10 mouse cellular contexts compared by ENCODE assay signal in the genomic region with DNA sequence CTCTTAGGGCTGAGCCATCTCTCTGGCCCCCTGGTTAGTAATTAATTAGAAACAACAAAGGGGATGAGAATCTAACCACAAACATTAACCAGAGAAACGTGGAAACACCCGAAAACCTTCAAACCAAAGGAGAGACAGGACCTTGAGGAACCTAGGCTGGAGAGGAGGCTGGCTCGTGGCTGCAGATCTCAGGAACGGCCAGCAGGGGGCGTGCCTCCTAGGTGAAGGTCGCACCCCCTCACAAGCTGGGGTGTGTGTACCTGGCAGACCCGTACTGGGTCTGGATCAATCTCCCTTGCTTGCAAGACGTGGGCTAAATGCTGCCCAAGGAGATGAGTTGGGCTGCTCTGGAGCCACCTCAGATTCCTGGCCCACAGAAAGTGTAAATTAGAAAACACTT. TPM values are rescaled to one million over a fixed set of nuclear protein-coding genes. Genes with fewer than 3 reads are reported as not detected.
DNase-seq lines count a peak whose midpoint lies in the region; ATAC-seq and TF ChIP-seq lines count a peak whose summit lies in the region.
"Had no signal": no experiment of that assay in that cellular context is flagged by ENCODE, and none has a peak within 500 bp of the region (broad histone marks: within the 10 kb centered on the region; RNA-seq: fewer than 3 reads in every experiment).

No protein-coding gene starts in this region.

- H3K9me3 ChIP-seq in limb, embryonic 11.5 days (ENCODE audit: control insufficient read depth, low read length): no peaks in the 10 kb centered on the region
- no peaks in the 10 kb centered on the region for H3K9me3 ChIP-seq in limb, embryonic 10.5 days (replicated peaks)
- peaks cover 3% of the 10 kb centered on the region for H3K9me3 ChIP-seq in CH12.LX (replicated peaks; ENCODE audit: low read length)
- H3K9me3 ChIP-seq: embryonic facial prominence, embryonic 10.5 days had no signal

- no peaks in the 10 kb centered on the region for H3K79me2 ChIP-seq in CH12.LX (replicated peaks; ENCODE audit: control insufficient read depth, extremely low read depth, insufficient read depth, poor library complexity, severe bottlenecking)

- no peak for ATAC-seq in limb, embryonic 11.5 days (ENCODE audit: insufficient number of reproducible peaks, low FRiP score, low TSS enrichment, low read depth)
- ATAC-seq in monocyte, adult 5-6 weeks (replicated peaks; ENCODE audit: insufficient number of reproducible peaks, low FRiP score, low TSS enrichment, poor library complexity, severe bottlenecking): 0 out of 2 replicates have a peak, but pooled peaks have one; percentile 38

- no peak overlapping the region for H3K27ac ChIP-seq in limb, embryonic 11.5 days (replicated peaks; ENCODE audit: low read depth, low read length)
- no peak overlapping the region for H3K27ac ChIP-seq in limb, embryonic 10.5 days
- H3K27ac ChIP-seq in CH12.LX (ENCODE audit: insufficient read depth, low read depth): no peak overlapping the region
- H3K27ac ChIP-seq: embryonic facial prominence, embryonic 10.5 days had no signal

- no peaks in the 10 kb centered on the region for H3K4me1 ChIP-seq in limb, embryonic 11.5 days (ENCODE audit: control insufficient read depth, insufficient read depth, low read length)
- H3K4me1 ChIP-seq in limb, embryonic 10.5 days: peaks cover 5% of the 10 kb centered on the region; the same call in 1 of the 2 replicates
- peaks cover 2 to 5% of the 10 kb centered on the region in 2 experiments; a peak in 2 of 4 replicates for H3K4me1 ChIP-seq in CH12.LX (ENCODE audit: control insufficient read depth in 1 of 2, insufficient read depth in 2 of 2)

- no peak for TF ChIP-seq EP300 in CH12.LX (IDR thresholded peaks at IDR 0.05; ENCODE audit: low read length)

- peak; percentile 46 to 69 for TF ChIP-seq CTCF in CH12.LX (conservative IDR thresholded peaks at IDR 0.05 in 1 of 2, IDR thresholded peaks at IDR 0.05 in 1 of 2; ENCODE audit: low read depth in 2 of 2, low read length in 2 of 2)

- no peaks in the 10 kb centered on the region for H3K36me3 ChIP-seq in limb, embryonic 11.5 days (ENCODE audit: control insufficient read depth, insufficient read depth, low read length)
- H3K36me3 ChIP-seq in limb, embryonic 10.5 days: no peaks in the 10 kb centered on the region
- no peaks in the 10 kb centered on the region for H3K36me3 ChIP-seq in CH12.LX (replicated peaks in 1 of 2; ENCODE audit: control insufficient read depth in 1 of 2, insufficient read depth in 1 of 2, low read length in 1 of 2)
- H3K36me3 ChIP-seq: embryonic facial prominence, embryonic 10.5 days had no signal

- TF ChIP-seq POLR2A in CH12.LX (IDR thresholded peaks at IDR 0.05; ENCODE audit: low read depth, low read length): no peak

- H3K9ac ChIP-seq in limb, embryonic 11.5 days (ENCODE audit: low read length): no peak overlapping the region
- H3K9ac ChIP-seq in CH12.LX (ENCODE audit: insufficient read depth, low read depth): no peak overlapping the region

- in situ Hi-C loops in CH12.LX (cut with MboI; ENCODE audit: low pct_ligation_motif_present, low pct_unique_long_range_greater_than_20kb, low sequenced_read_pairs): no loop called here

- H3K27me3 ChIP-seq in limb, embryonic 11.5 days (ENCODE audit: control insufficient read depth, insufficient read depth, low read length): no peaks in the 10 kb centered on the region
- no peaks in the 10 kb centered on the region for H3K27me3 ChIP-seq in limb, embryonic 10.5 days (ENCODE audit: low read depth, poor library complexity, severe bottlenecking)
- H3K27me3 ChIP-seq in CH12.LX (replicated peaks): peaks cover 7% of the 10 kb centered on the region

- dilution Hi-C loops in CH12.LX (cut with MboI; ENCODE audit: extremely low pct_ligation_motif_present, extremely low pct_unique_long_range_greater_than_20kb, low sequenced_read_pairs): no loop called here

- no peak overlapping the region for H3K4me2 ChIP-seq in limb, embryonic 11.5 days (ENCODE audit: low read depth, severe bottlenecking)
- H3K4me2 ChIP-seq in CH12.LX (ENCODE audit: insufficient read depth, low read depth, poor library complexity, severe bottlenecking): no peak overlapping the region

- 25% methylated on average over 8 of the region's 8 CpGs for WGBS in limb, embryonic 11.5 days
- 24% methylated on average over 8 of the region's 8 CpGs for WGBS in limb, embryonic 10.5 days

- TF ChIP-seq RAD21 in CH12.LX (IDR thresholded peaks at IDR 0.05; ENCODE audit: low read depth, low read length): no peak; the same call in 1 of the 2 replicates

- peak; percentile 43 for DNase-seq in limb, embryonic 11.5 days (ENCODE audit: low spot score)
- DNase-seq in limb, embryonic 10.5 days (ENCODE audit: low spot score): no peak
- no peak for DNase-seq in CH12.LX (ENCODE audit: extremely low read depth)
- peak; percentile 24 for DNase-seq in T-cell, adult 2 months (ENCODE audit: low spot score)
- no peak for DNase-seq in heart, adult 18-20 months
- no peak for DNase-seq in layer of hippocampus, postnatal 36 days
- DNase-seq: right cerebral cortex, adult 18-20 months had no signal

- H3K4me3 ChIP-seq in limb, embryonic 11.5 days (ENCODE audit: low read depth, low read length): no peak overlapping the region
- H3K4me3 ChIP-seq in limb, embryonic 10.5 days: no peak overlapping the region
- no peak overlapping the region for H3K4me3 ChIP-seq in CH12.LX (replicated peaks in 1 of 3; ENCODE audit: low read depth in 2 of 3, low read length in 2 of 3, poor library complexity in 1 of 3)
- H3K4me3 ChIP-seq: embryonic facial prominence, embryonic 10.5 days had no signal

TF ChIP-seq in CH12.LX, 34 proteins besides CTCF, POLR2A, EP300 and RAD21:
- TF ChIP-seq MAX (IDR thresholded peaks at IDR 0.05; ENCODE audit: low read length) (no peak), MAZ (IDR thresholded peaks at IDR 0.05; ENCODE audit: low read depth, low read length) (no peak), SMC3 (IDR thresholded peaks at IDR 0.05; ENCODE audit: low read depth, low read length) (peak; percentile 35), IRF4 (IDR thresholded peaks at IDR 0.05; ENCODE audit: low read depth, low read length) (no peak), MEF2A (IDR thresholded peaks at IDR 0.05; ENCODE audit: borderline replicate concordance, low read depth, low read length) (no peak)

RNA-seq across cellular contexts. Expression of a gene that starts 6.9 kb away (rescaled TPM):
- polyA plus RNA-seq in limb, embryonic 11.5 days (2014; fragmentation: Nextera tagmentation; extraction: Ambion mirVana): 1.5 TPM in 2 replicates
- polyA plus RNA-seq in limb, embryonic 10.5 days (2016; fragmentation: Nextera tagmentation; extraction: Ambion mirVana): 0.65 and 1.4 TPM in 2 replicates
- 0.29 and 1.1 TPM in 2 replicates for total RNA-seq in CH12.LX (2012; rRNA removed)
- 0.82 and 1.7 TPM in 2 replicates for total RNA-seq in CH12.LX (2014; rRNA removed)
- polyA plus RNA-seq in CH12.LX (2012; ENCODE audit: insufficient read length, low read depth): 0.53 and 0.83 TPM in 2 replicates
- total RNA-seq in monocyte, adult 5-6 weeks (2017): not detected in 3 replicates
- total RNA-seq in heart, adult 18-20 months (2021): 1 to 10 TPM; 1.4 to 3.7 TPM
- total RNA-seq in layer of hippocampus, postnatal 36 days (2021): 1 to 10 TPM; 2.6 to 3.4 TPM
- total RNA-seq: hematopoietic stem cell, adult 5-6 weeks had no signal

RNA-seq across cellular contexts. Expression of a gene that starts 19.3 kb away (rescaled TPM):
- 624 and 640 TPM in 2 replicates for polyA plus RNA-seq in limb, embryonic 11.5 days (2014; fragmentation: Nextera tagmentation; extraction: Ambion mirVana)
- 635 and 653 TPM in 2 replicates for polyA plus RNA-seq in limb, embryonic 10.5 days (2016; fragmentation: Nextera tagmentation; extraction: Ambion mirVana)
- total RNA-seq in CH12.LX (2012; rRNA removed): 327 and 495 TPM in 2 replicates
- total RNA-seq in CH12.LX (2014; rRNA removed): 734 and 759 TPM in 2 replicates
- 536 and 582 TPM in 2 replicates for polyA plus RNA-seq in CH12.LX (2012; ENCODE audit: insufficient read length, low read depth)
- 59.8 to 75.8 TPM (median 63.9 TPM) in 3 replicates for total RNA-seq in monocyte, adult 5-6 weeks (2017)
- 10 to 100 TPM; 70.1 to 72.1 TPM for total RNA-seq in heart, adult 18-20 months (2021)
- 10 to 100 TPM; 21.5 to 25.2 TPM for total RNA-seq in layer of hippocampus, postnatal 36 days (2021)

Comparison
In these comparisons a context has a peak if more than half of its experiments do, and no peak if none do; other contexts are left out.
1. DNase-seq: peak in limb, embryonic 11.5 days (single experiment) and T-cell, adult 2 months (single experiment); none in limb, embryonic 10.5 days (single experiment), CH12.LX (single experiment), heart, adult 18-20 months (0 of 2) and layer of hippocampus, postnatal 36 days (0 of 2).